Mouse (Mus musculus) hindbrain, embryonic 16.5 days (tissue): Measurements from ENCODE around the gene Top2b. TPM values are rescaled to one million over a fixed set of nuclear protein-coding genes. Genes with fewer than 3 reads are reported as not detected.

ENCODE experiments used
- ATAC-seq: fragments of 200-750 bp; cut with Nextera tagmentation; 2 replicates; pipeline ENCODE4 v1.8.0; 2017; ENCODE audit warnings: moderate TSS enrichment, moderate library complexity
- H3K27ac ChIP-seq: fragments of 300-500 bp; sonication (generic); 2 replicates; pipeline ENCODE4 v1.5.1; 2014; ENCODE audit warnings: low read depth, mild to moderate bottlenecking, control low read depth, low read length, moderate library complexity
- H3K27me3 ChIP-seq: fragments of 300-500 bp; sonication (generic); replicated peaks from 2 replicates; pipeline ENCODE4 v1.6.1; 2014; ENCODE audit warnings: low read length; ENCODE audit not compliant: control insufficient read depth, insufficient read depth
- H3K36me3 ChIP-seq: fragments of 300-500 bp; sonication (generic); 2 replicates; pipeline ENCODE4 v1.6.1; 2014; ENCODE audit warnings: mild to moderate bottlenecking, low read length, moderate library complexity, mixed read lengths; ENCODE audit not compliant: control insufficient read depth, insufficient read depth
- H3K4me1 ChIP-seq: fragments of 300-500 bp; sonication (generic); 2 replicates; pipeline ENCODE4 v1.6.1; 2014; ENCODE audit warnings: low read depth, low read length; ENCODE audit not compliant: control insufficient read depth, insufficient read depth
- H3K4me2 ChIP-seq: fragments of 300-500 bp; sonication (generic); 2 replicates; pipeline ENCODE4 v1.6.1; 2014; ENCODE audit warnings: mild to moderate bottlenecking, low read length, control low read depth, moderate library complexity
- H3K4me3 ChIP-seq: fragments of 300-500 bp; sonication (generic); 2 replicates; pipeline ENCODE4 v1.5.1; 2014; ENCODE audit warnings: mild to moderate bottlenecking, low read length, control low read depth, moderate library complexity
- H3K9ac ChIP-seq: fragments of 300-500 bp; sonication (generic); 2 replicates; pipeline ENCODE4 v1.6.1; 2014; ENCODE audit warnings: low read depth, mild to moderate bottlenecking, control low read depth, low read length, moderate library complexity
- H3K9me3 ChIP-seq: fragments of 300-500 bp; sonication (generic); 2 replicates; pipeline ENCODE4 v1.6.1; 2014; ENCODE audit warnings: mild to moderate bottlenecking, low read length, moderate library complexity; ENCODE audit not compliant: control insufficient read depth
- WGBS: fragments of 180-500 bp; shearing (Covaris S2); extraction: QIAGEN DNeasy Blood & Tissue Kit; methylation state at CpG from one replicate; pipeline ENCODE4 v1.1.7; 2014; 5-methylcytosine and 5-hydroxymethylcytosine counted together
- polyA plus RNA-seq: library from polyadenylated mRNA; unstranded; fragments of >200 nt; fragmentation: Nextera tagmentation; extraction: Ambion mirVana; gene quantifications from 2 replicates; pipeline ENCODE4 v1.2.1, GENCODE M21; 2015

Top2b gene
- polyA plus RNA-seq, 1 experiment from 2014 or later: 52.9 TPM

GRCm38 (mm10) chr14:16434396-16435171, 69.6 kb downstream of the Top2b start:
- Histone ChIP-seq H3K9ac (no peak overlapping the region), H3K9me3 (no peaks in the 10 kb centered on the region), H3K4me1 (no peaks in the 10 kb centered on the region), H3K4me2 (no peak overlapping the region), H3K36me3 (peaks cover 6% of the 10 kb centered on the region), H3K27ac (no peak overlapping the region), H3K4me3 (no peak overlapping the region), H3K27me3 (no peaks in the 10 kb centered on the region)
- ATAC-seq: peak; percentile 48
- 37% methylated on average over 3 of the region's 3 CpGs for WGBS

GRCm38 (mm10) chr14:16437386-16437785, 72.4 kb downstream of the Top2b start:
- WGBS: 94% methylated on average over 4 of the region's 4 CpGs
- no peaks in the 10 kb centered on the region for H3K27me3 ChIP-seq
- no peaks in the 10 kb centered on the region for H3K9me3 ChIP-seq
- no peaks in the 10 kb centered on the region; the same call in 1 of the 2 replicates for H3K36me3 ChIP-seq
- H3K27ac ChIP-seq: no peak overlapping the region
- no peaks in the 10 kb centered on the region for H3K4me1 ChIP-seq
- H3K4me2 ChIP-seq: no peak overlapping the region
- H3K4me3 ChIP-seq: no peak overlapping the region
- no peak for ATAC-seq
- H3K9ac ChIP-seq: no peak overlapping the region

GRCm38 (mm10) chr14:16439385-16440126, 74.6 kb downstream of the Top2b start:
- WGBS: 57% methylated on average over 6 of the region's 6 CpGs
- no peaks in the 10 kb centered on the region for H3K9me3 ChIP-seq
- no peaks in the 10 kb centered on the region for H3K4me1 ChIP-seq
- no peak overlapping the region for H3K27ac ChIP-seq
- H3K4me2 ChIP-seq: no peak overlapping the region
- H3K4me3 ChIP-seq: no peak overlapping the region
- H3K36me3 ChIP-seq: no peaks in the 10 kb centered on the region
- H3K27me3 ChIP-seq: no peaks in the 10 kb centered on the region
- no peak for ATAC-seq
- H3K9ac ChIP-seq: no peak overlapping the region

DNA sequence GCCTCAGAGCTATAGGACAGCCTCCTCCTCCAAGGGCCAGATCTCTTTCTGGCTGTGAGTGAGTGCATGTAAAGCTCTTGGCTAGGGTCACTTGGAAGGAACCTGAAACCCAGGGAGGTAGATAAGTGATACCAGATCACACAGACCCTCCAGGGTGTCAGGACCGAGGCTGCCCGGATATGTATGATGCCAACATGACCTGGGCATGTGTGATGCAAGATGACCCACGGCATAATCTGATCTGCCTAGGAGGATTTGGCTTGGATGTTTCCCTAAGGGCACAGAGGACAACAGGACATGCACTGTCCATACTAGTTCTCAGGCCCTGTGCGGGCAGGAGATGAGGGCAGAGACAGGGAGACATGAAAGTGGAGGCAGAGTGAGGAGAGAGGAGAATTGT, 79.9 kb downstream of the Top2b start:
- Histone ChIP-seq H3K9ac (no peak overlapping the region), H3K27ac (no peak overlapping the region), H3K4me3 (no peak overlapping the region), H3K27me3 (no peaks in the 10 kb centered on the region), H3K4me2 (no peak overlapping the region), H3K36me3 (no peaks in the 10 kb centered on the region), H3K4me1 (no peaks in the 10 kb centered on the region), H3K9me3 (no peaks in the 10 kb centered on the region)
- 84% methylated on average over 4 of the region's 4 CpGs for WGBS
- no peak for ATAC-seq

DNA sequence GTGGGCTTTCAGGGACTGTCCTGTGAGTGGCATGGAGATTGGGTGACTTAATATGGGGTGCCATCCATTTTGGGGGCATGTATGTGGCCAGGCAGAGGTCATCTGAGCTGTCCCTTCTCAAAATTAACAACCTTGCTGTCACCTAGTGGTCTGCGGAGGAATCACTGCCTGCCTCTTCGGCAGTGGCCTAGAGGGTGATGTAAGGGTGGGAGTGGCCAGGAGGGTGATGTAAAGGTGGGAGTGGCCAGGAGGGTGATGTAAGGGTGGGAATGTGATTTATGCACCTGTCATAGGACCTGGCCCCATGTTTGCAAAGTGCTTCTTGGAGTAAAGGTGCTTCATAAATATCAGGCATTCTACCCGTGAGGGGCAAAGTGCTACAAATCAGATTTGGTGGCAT, 82.6 kb downstream of the Top2b start:
- no peak overlapping the region for H3K4me2 ChIP-seq
- no peak overlapping the region for H3K4me3 ChIP-seq
- no peaks in the 10 kb centered on the region for H3K4me1 ChIP-seq
- no peaks in the 10 kb centered on the region for H3K27me3 ChIP-seq
- H3K9ac ChIP-seq: no peak overlapping the region
- no peaks in the 10 kb centered on the region for H3K36me3 ChIP-seq
- no peaks in the 10 kb centered on the region for H3K9me3 ChIP-seq
- ATAC-seq: peak; percentile 28; the same call in 1 of the 2 replicates
- no peak overlapping the region for H3K27ac ChIP-seq
- 46% methylated on average over 3 of the region's 3 CpGs for WGBS

DNA sequence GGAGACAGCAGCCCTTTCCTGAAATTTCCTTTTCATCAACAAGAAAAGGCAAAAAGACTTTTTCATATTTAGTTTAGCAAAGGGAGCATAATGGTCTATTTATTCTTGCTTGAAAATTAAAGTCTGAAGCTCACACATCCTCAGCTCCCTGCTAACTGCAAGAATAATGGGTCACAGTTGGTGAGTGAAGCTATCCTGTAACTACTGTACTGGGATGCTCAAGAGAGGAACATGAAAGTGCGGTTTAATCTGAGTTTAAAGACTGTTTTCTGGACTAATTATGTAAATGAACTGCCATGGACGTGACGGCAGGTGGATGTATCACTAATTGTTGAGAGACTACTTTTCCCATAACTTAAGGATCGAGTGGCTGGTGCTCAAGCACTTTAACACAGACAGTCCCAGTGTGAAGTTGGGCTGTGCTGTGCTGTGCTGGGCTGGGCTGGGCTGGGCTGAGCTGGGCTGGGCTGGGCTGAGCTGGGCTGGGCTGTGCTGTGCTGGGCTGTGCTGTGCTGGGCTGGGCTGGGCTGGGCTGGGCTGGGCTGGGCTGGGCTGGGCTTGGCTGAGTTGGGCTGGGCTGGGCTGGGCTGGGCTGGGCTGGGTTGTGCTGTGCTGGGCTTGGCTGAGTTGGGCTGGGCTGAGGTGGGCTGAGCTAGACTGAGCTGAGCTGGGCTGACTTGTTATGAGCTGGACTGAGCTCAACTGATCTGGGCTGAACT, 83.4 kb downstream of the Top2b start:
- WGBS: 40% methylated on average over 4 of the region's 4 CpGs
- Histone ChIP-seq H3K27ac (no peak overlapping the region), H3K4me2 (no peak overlapping the region), H3K4me3 (no peak overlapping the region), H3K36me3 (no peaks in the 10 kb centered on the region), H3K9me3 (no peaks in the 10 kb centered on the region), H3K4me1 (no peaks in the 10 kb centered on the region), H3K27me3 (no peaks in the 10 kb centered on the region), H3K9ac (no peak overlapping the region)
- peak; percentile 65 for ATAC-seq

- no peak for ATAC-seq
- Histone ChIP-seq H3K27ac (no peak overlapping the region), H3K9ac (no peak overlapping the region), H3K4me1 (no peaks in the 10 kb centered on the region; the same call in 1 of the 2 replicates), H3K27me3 (no peaks in the 10 kb centered on the region), H3K4me3 (no peak overlapping the region), H3K36me3 (no peaks in the 10 kb centered on the region), H3K4me2 (no peak overlapping the region), H3K9me3 (no peaks in the 10 kb centered on the region)
- 94% methylated on average over 1 of the region's 1 CpGs for WGBS
These were observed 113.8 kb downstream of the Top2b start for GRCm38 (mm10) chr14:16478606-16479323.

DNA sequence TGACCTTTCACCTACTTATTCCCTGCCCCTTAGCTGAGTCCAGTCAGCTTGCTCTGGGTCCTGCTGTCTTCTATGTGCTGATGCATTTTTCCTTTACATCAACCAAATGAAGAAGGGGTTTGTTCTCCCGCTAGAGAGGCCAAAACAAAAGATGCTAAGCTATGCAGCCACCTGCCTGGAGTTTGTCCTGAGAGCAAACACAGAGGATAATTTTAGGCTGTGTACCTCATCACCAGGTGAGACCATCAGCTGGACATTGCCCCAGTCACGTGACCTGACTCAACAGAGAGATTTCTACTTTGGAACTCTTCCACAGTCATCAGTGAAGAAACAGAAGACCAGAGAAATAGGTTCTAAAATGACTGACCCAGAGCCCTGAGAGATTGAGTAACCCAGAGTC, 114.5 kb downstream of the Top2b start:
- H3K4me2 ChIP-seq: no peak overlapping the region
- H3K36me3 ChIP-seq: no peaks in the 10 kb centered on the region
- no peak overlapping the region for H3K9ac ChIP-seq
- no peak overlapping the region for H3K4me3 ChIP-seq
- no peaks in the 10 kb centered on the region for H3K9me3 ChIP-seq
- no peaks in the 10 kb centered on the region for H3K27me3 ChIP-seq
- 69% methylated on average over 2 of the region's 2 CpGs for WGBS
- H3K27ac ChIP-seq: no peak overlapping the region
- no peaks in the 10 kb centered on the region; the same call in 1 of the 2 replicates for H3K4me1 ChIP-seq
- ATAC-seq: no peak
